Mouse (Mus musculus) retina, postnatal 7 days (tissue): Measurements from ENCODE around the gene Krtap3-3.
"Not testable (repeated sequence)": the region's sequence is repeated elsewhere in the genome, so short reads cannot be mapped to it uniquely, and the experiment has no call there.

Source experiments
- DNase-seq: peaks from one replicate; pipeline ENCODE4 v3.0.0-alpha.2; 2012; ENCODE audit warnings: low read depth, low spot score

The Krtap3-3 gene

GRCm38 (mm10) chr11:99550765-99551164, at the start of gene Krtap3-3:
Gene Krtap3-3 (minus strand): TSS chr11:99550865.
- no peak for DNase-seq

GRCm38 (mm10) chr11:99597742-99598141, 47.1 kb upstream of the Krtap3-3 start, which contains the start of gene Krtap9-3:
Gene Krtap9-3 (minus strand): TSS chr11:99598105.
- not testable (repeated sequence) for DNase-seq

- no peak for DNase-seq
These were observed 40.3 kb upstream of the Krtap3-3 start, which contains the start of gene Krtap1-3 for GRCm38 (mm10) chr11:99590981-99591380. Gene Krtap1-3 (minus strand): TSS chr11:99591339.

- no peak for DNase-seq
These were observed 34.4 kb upstream of the Krtap3-3 start for GRCm38 (mm10) chr11:99585096-99585495.

GRCm38 (mm10) chr11:99583245-99583704, 32.6 kb upstream of the Krtap3-3 start, which contains the start of gene Krtap1-4:
Gene Krtap1-4 (minus strand): TSS chr11:99583654.
- DNase-seq, result no peak

- no peak for DNase-seq
These were observed 30.9 kb upstream of the Krtap3-3 start for GRCm38 (mm10) chr11:99581564-99581963.

- no peak for DNase-seq
These were observed 30.4 kb upstream of the Krtap3-3 start for GRCm38 (mm10) chr11:99581051-99581450.

- DNase-seq, result no peak
These were observed 30.0 kb upstream of the Krtap3-3 start, which contains the start of gene Krtap1-5 for GRCm38 (mm10) chr11:99580636-99581035. Gene Krtap1-5 (minus strand): TSS chr11:99581016.

- DNase-seq, result peak; percentile 54
These were observed 23.4 kb upstream of the Krtap3-3 start for GRCm38 (mm10) chr11:99574106-99574505.

- no peak for DNase-seq
These were observed 22.5 kb upstream of the Krtap3-3 start for GRCm38 (mm10) chr11:99573164-99573563.

- DNase-seq, result no peak
These were observed 15.9 kb upstream of the Krtap3-3 start, which contains the start of gene Krtap3-1 for GRCm38 (mm10) chr11:99566530-99566929. Gene Krtap3-1 (minus strand): TSS chr11:99566630.

GRCm38 (mm10) chr11:99562580-99562979, 11.9 kb upstream of the Krtap3-3 start:
- no peak for DNase-seq

GRCm38 (mm10) chr11:99559366-99559765, 8.7 kb upstream of the Krtap3-3 start, which contains the start of gene Gm11939:
Gene Gm11939 (minus strand): TSS chr11:99559466.
- no peak for DNase-seq

- DNase-seq, result no peak
These were observed 7.5 kb upstream of the Krtap3-3 start for GRCm38 (mm10) chr11:99557976-99558745.

- no peak for DNase-seq
These were observed 6.1 kb upstream of the Krtap3-3 start, which contains the start of gene Krtap3-2 for GRCm38 (mm10) chr11:99556753-99557152. Gene Krtap3-2 (minus strand): TSS chr11:99556853.

- no peak for DNase-seq
These were observed 5.5 kb upstream of the Krtap3-3 start for GRCm38 (mm10) chr11:99556195-99556594.

- no peak for DNase-seq
These were observed 2.8 kb downstream of the Krtap3-3 start for GRCm38 (mm10) chr11:99547892-99548291.

GRCm38 (mm10) chr11:99539721-99540120, 10.9 kb downstream of the Krtap3-3 start:
- peak; percentile 36 for DNase-seq

- no peak for DNase-seq
These were observed 29.3 kb downstream of the Krtap3-3 start, which contains the start of gene Krt39 for GRCm38 (mm10) chr11:99521288-99521860. Gene Krt39 (minus strand): TSS chr11:99521338.

- DNase-seq, result no peak
These were observed 36.6 kb downstream of the Krtap3-3 start for GRCm38 (mm10) chr11:99514098-99514497.
